Mouse (Mus musculus) forebrain, embryonic 11.5 days (tissue): ENCODE data around the gene Wdr5. TPM values are rescaled to one million over a fixed set of nuclear protein-coding genes. Genes with fewer than 3 reads are reported as not detected.

ENCODE experiments used
- ATAC-seq: fragments of 200-750 bp; cut with Nextera tagmentation; replicated peaks from 2 replicates; pipeline ENCODE4 v1.8.0; 2017; ENCODE audit warnings: moderate TSS enrichment; ENCODE audit not compliant: low FRiP score
- DNase-seq: peaks from one replicate; pipeline ENCODE4 v3.0.0-alpha.2; 2017; ENCODE audit warnings: low spot score
- H3K27ac ChIP-seq: fragments of 300-500 bp; sonication (generic); 2 replicates; pipeline ENCODE4 v1.5.1; 2014; ENCODE audit warnings: low read depth, low read length
- H3K27me3 ChIP-seq: fragments of 300-500 bp; sonication (generic); 2 replicates; pipeline ENCODE4 v1.6.1; 2014; ENCODE audit warnings: mild to moderate bottlenecking, low read length, mixed read lengths; ENCODE audit not compliant: control insufficient read depth, insufficient read depth
- H3K36me3 ChIP-seq: fragments of 300-500 bp; sonication (generic); 2 replicates; pipeline ENCODE4 v1.6.1; 2014; ENCODE audit warnings: mild to moderate bottlenecking, low read length, moderate library complexity, mixed read lengths; ENCODE audit not compliant: control insufficient read depth, insufficient read depth
- H3K4me1 ChIP-seq: fragments of 300-500 bp; sonication (generic); replicated peaks from 2 replicates; pipeline ENCODE4 v1.6.1; 2014; ENCODE audit warnings: low read length, mixed read lengths; ENCODE audit not compliant: control insufficient read depth, insufficient read depth
- H3K4me2 ChIP-seq: fragments of 300-500 bp; sonication (generic); 2 replicates; pipeline ENCODE4 v1.6.1; 2014; ENCODE audit warnings: low read depth, mild to moderate bottlenecking, low read length, moderate library complexity, mixed read lengths; ENCODE audit not compliant: severe bottlenecking
- H3K4me3 ChIP-seq: fragments of 300-500 bp; sonication (generic); 2 replicates; pipeline ENCODE4 v1.5.1; 2014; ENCODE audit warnings: low read depth, low read length
- H3K9ac ChIP-seq: fragments of 300-500 bp; sonication (generic); 2 replicates; pipeline ENCODE4 v1.6.1; 2014; ENCODE audit warnings: low read length
- H3K9me3 ChIP-seq: fragments of 300-500 bp; sonication (generic); 2 replicates; pipeline ENCODE4 v1.6.1; 2016; ENCODE audit warnings: low read length, mixed read lengths; ENCODE audit not compliant: control insufficient read depth
- WGBS: fragments of 180-500 bp; shearing (Covaris S2); extraction: QIAGEN DNeasy Blood & Tissue Kit; methylation state at CpG from one replicate; pipeline ENCODE4 v1.1.7; 2014; 5-methylcytosine and 5-hydroxymethylcytosine counted together
- polyA plus RNA-seq: library from polyadenylated mRNA; unstranded; fragments of >200 nt; fragmentation: Nextera tagmentation; extraction: Ambion mirVana; gene quantifications from 2 replicates; pipeline ENCODE4 v1.2.1, GENCODE M21; 2014

Gene Wdr5
- polyA plus RNA-seq, 1 experiment from 2014 or later: 74.5 TPM

DNA sequence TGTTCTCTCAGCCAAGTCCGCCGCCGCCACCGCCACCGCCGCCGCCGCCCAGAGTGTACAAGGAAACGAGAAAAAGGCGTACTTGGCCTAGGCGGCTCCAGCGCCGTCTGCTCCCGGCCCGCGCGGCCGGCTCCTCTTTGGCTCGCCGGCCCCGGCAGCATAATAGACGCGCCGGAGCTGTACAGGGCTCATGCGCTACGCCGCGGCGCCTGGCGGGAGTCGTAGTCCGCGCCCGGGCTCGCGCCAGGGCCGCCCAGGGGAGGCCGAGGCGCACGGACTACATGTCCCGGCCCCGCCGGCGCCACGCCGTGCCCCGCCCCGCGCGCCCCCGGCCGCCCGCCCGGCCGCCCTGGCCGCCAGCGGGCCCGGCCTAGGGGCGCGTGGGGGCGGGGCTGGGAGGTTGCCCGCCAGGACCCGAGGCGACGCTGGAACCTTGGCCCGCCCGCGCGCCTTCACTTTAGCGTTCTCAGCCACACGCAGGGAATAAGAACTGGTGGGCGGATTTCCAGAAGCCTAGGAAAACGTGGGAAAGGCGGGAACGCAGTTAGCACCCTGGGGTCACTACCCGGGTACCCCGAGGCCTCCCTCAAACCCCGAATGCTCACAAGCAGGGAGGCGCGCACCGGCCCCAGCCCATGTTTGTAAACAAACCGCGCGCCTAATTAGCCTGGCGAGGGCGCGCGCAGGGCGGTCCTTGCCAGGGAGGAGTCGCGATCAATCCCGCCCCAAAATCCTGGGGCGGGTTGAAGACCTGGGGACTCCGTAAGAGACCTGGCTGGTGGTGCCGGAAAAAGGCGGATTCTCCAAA, 39.3 kb upstream of the Wdr5 start:
- whole genome bisulfite sequencing: under 1% methylated on average over 59 of the region's 96 CpGs
- Histone ChIP-seq H3K36me3 (no peaks in the 10 kb centered on the region), H3K4me1 (peaks cover 19% of the 10 kb centered on the region), H3K4me2 (peak overlapping the region; percentile 92), H3K9me3 (no peaks in the 10 kb centered on the region), H3K27ac (peak overlapping the region; percentile 95), H3K9ac (peak overlapping the region; percentile 99), H3K27me3 (no peaks in the 10 kb centered on the region), H3K4me3 (peak overlapping the region; percentile 99)
- peak; percentile 95 for DNase-seq
- ATAC-seq: peak; percentile 99

DNA sequence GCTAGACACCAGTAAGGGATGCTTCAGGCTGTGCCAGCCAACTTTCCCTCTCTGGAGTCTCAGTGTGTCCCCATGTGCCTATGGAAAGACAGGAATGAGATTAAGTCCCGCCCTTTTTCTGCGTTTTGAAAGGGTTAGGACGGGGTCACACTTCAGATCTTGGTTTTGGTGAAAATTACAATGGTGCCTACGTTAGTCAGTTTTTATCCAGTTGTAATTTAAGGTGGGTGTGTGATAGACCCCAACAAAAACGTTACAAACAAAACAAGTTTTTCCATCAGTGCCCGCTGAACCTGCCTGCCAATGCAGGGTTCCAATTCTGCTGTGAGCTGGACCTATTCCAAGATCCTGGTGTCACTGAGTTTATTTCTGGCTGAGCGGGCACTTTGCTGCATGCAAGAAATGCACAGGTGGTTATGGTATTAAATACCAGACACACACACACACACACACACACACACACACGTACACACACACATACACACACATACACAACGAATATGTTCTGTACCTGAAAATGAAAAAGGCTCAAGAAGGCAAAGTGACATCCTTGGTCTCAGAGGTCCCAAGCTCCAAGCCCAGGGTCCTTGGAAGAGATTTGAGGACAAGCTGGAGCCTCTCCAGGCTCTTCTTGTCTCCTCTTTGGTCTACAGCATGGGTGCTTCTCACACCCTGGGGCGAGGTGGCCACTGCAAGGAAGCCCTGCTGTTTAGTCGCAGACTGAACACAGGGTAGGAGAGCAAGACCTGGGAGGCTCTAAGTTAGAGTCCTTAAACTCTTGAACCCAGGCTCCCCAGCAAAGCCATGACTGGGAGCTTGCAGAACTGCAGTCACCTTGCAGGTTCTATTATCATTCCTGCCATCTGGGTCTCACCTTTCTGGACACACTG, 38.4 kb upstream of the Wdr5 start:
- ATAC-seq (no peak), DNase-seq (no peak)
- Histone ChIP-seq H3K27ac (peak overlapping the region; percentile 84), H3K4me3 (peak overlapping the region; percentile 99), H3K36me3 (no peaks in the 10 kb centered on the region), H3K27me3 (no peaks in the 10 kb centered on the region), H3K4me2 (peak overlapping the region; percentile 79), H3K4me1 (peaks cover 15% of the 10 kb centered on the region), H3K9ac (peak overlapping the region; percentile 99), H3K9me3 (no peaks in the 10 kb centered on the region)
- 34% methylated on average over 11 of the region's 11 CpGs for WGBS

DNA sequence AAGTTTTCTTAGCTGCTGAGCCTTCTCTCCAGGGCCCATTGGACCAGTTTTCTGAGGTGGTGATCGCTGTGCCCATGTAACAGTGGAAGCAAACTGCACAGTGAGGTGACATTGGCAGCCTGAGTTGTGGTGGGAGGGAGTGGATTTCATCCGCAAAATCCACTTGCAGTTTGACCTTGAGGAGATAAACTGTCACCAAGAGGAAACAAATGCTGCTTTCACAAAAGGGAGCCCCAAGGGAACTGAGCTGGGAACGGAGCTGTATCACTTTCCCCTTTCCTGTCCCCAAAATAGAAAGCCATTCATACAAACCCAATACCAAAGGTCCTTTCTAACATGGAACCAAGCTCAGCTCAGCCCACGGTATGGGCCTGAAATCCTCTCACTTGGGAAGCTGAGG, 35.1 kb upstream of the Wdr5 start:
- Histone ChIP-seq H3K9me3 (no peaks in the 10 kb centered on the region), H3K4me1 (no peaks in the 10 kb centered on the region), H3K4me2 (no peak overlapping the region), H3K27ac (no peak overlapping the region), H3K36me3 (no peaks in the 10 kb centered on the region), H3K9ac (no peak overlapping the region), H3K4me3 (no peak overlapping the region), H3K27me3 (no peaks in the 10 kb centered on the region)
- ATAC-seq (no peak), DNase-seq (no peak)
- 72% methylated on average over 4 of the region's 4 CpGs for WGBS

DNA sequence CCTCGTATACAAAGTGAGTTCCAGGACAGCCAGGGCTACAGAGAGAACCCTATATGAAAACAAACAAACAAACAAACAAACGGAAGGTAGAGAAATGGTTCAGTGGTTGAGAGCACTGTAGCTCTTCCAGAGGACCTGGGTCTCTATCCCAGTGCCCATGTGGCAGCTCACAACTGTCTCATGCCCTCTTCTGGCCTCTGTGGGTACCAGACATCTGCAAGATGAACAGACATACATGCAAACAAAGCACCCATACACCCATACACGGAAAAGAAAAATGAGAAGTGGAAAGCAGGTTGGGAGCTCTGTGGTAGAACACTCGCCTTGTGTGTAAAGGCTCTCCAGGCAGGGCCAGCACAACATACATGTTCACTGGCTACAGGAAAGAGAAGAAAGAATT, 34.6 kb upstream of the Wdr5 start:
- 74% methylated on average over 4 of the region's 4 CpGs for whole genome bisulfite sequencing
- ATAC-seq (no peak), DNase-seq (no peak)
- no peaks in the 10 kb centered on the region for H3K9me3 ChIP-seq
- no peaks in the 10 kb centered on the region for H3K27me3 ChIP-seq
- H3K4me1 ChIP-seq: no peaks in the 10 kb centered on the region
- H3K9ac ChIP-seq: no peak overlapping the region
- no peak overlapping the region for H3K4me3 ChIP-seq
- no peaks in the 10 kb centered on the region for H3K36me3 ChIP-seq
- no peak overlapping the region for H3K4me2 ChIP-seq
- H3K27ac ChIP-seq: no peak overlapping the region

DNA sequence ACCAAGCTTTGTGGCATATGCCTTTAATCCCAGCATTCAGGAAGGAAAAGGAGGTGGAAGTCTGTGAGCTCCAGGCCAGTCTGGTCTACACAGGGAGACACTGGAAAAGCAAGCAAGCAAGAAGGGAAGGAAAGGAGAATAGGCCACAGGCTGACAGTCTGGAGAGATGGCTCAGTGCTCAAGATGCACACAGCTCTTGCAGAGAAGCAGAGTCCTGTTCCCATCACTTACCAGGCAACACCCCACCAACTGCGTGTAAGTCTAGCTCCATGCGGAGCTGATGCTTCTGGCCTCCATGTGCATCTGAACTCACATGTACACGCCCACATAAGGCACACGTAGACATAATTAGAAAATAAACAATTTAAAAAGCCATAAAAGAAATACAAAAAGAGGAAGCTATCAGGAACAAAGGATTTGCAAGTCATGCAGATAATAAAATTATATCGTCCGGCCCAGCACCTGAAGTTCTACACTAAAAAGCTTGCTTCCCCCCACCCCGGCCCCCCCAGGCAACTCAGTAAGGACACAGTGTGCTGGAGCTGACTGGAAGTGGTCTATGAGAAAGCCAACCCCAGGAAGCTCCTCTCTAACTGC, 32.6 kb upstream of the Wdr5 start:
- no peak overlapping the region for H3K4me2 ChIP-seq
- DNase-seq (no peak), ATAC-seq (no peak)
- H3K4me1 ChIP-seq: no peaks in the 10 kb centered on the region
- no peaks in the 10 kb centered on the region for H3K27me3 ChIP-seq
- no peak overlapping the region for H3K4me3 ChIP-seq
- H3K27ac ChIP-seq: no peak overlapping the region
- 84% methylated on average over 7 of the region's 7 CpGs for WGBS
- no peak overlapping the region for H3K9ac ChIP-seq
- H3K36me3 ChIP-seq: no peaks in the 10 kb centered on the region
- no peaks in the 10 kb centered on the region for H3K9me3 ChIP-seq

DNA sequence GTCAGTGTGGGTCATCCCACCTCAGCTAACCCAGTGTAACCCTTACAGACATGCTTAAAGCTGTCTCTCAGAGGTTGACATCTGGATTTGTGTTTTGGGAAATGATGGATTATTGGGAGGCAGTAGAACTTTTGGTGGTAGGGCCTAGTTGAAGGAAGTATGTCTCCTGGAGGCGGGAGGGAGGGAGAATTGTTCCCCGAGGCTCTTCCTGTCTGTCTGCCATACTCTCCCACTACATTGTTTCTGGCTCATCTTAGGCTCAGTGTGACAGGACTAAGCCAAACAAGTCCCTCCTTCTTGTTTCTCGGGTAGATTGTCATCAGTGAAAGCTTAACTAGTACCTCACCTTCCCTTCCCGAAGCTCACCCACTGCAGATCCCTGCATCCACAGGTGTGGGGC, 28.2 kb upstream of the Wdr5 start:
- no peaks in the 10 kb centered on the region for H3K4me1 ChIP-seq
- no peak overlapping the region for H3K4me2 ChIP-seq
- DNase-seq (no peak), ATAC-seq (no peak)
- WGBS: 84% methylated on average over 4 of the region's 4 CpGs
- no peak overlapping the region for H3K27ac ChIP-seq
- no peak overlapping the region for H3K9ac ChIP-seq
- no peaks in the 10 kb centered on the region for H3K9me3 ChIP-seq
- no peaks in the 10 kb centered on the region for H3K36me3 ChIP-seq
- H3K27me3 ChIP-seq: no peaks in the 10 kb centered on the region
- no peak overlapping the region for H3K4me3 ChIP-seq

DNA sequence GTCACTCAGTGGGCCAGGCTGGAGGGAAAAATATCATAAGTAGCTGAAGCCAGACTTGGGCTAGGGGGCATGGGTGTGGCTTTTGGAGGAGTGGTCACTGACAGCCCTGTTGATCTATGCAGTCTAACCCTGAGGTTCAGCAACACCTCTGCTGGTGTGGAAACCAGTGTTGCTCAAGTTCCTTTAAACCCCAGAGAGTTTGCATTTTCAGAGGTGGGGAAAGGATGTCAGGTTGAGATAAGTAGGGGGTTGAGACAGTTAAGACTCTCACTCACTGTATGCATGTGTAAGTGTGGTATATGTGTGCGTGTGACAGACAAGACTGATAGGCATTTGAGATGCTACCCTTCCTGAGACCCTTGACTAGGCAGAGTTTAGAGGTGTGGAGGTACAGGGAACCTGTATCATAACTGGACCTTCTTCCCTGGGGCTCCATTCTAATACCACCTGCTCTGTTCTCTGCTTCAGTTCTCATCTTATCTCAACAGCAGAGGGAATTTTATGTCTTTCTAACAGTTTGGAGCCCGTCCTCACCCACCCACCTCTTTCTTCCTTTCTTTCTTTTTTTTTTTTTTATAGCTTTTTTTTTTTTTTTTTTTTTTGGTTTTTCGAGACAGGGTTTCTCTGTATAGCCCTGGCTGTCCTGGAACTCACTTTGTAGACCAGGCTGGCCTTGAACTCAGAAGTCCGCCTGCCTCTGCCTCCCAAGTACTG, 27.5 kb upstream of the Wdr5 start:
- WGBS: 67% methylated on average over 3 of the region's 4 CpGs
- Histone ChIP-seq H3K4me2 (no peak overlapping the region), H3K4me3 (no peak overlapping the region), H3K9ac (no peak overlapping the region), H3K9me3 (no peaks in the 10 kb centered on the region), H3K36me3 (no peaks in the 10 kb centered on the region), H3K4me1 (no peaks in the 10 kb centered on the region), H3K27ac (no peak overlapping the region), H3K27me3 (no peaks in the 10 kb centered on the region)
- ATAC-seq (no peak), DNase-seq (no peak)

DNA sequence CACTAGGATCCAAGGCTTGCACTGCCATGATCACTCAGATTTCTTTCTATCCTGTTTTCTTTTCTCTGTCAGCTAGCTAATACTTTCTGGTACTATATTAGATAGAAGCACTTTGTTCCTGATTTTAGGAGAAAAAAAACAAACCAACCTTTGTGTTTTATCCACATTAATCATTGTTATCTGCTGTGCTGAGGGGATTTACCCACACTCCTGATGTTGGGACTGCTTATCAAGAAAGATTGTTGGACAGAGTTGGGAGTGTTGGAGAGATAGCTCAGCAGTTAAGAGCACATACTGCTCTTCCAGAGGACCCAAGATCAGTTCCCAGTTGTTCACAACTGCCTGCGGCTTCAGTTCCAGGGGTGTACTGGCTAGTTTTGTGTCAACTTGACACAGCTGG, 26.6 kb upstream of the Wdr5 start:
- Histone ChIP-seq H3K9me3 (no peaks in the 10 kb centered on the region), H3K4me2 (no peak overlapping the region), H3K4me3 (no peak overlapping the region), H3K27ac (no peak overlapping the region), H3K9ac (no peak overlapping the region), H3K4me1 (no peaks in the 10 kb centered on the region), H3K27me3 (no peaks in the 10 kb centered on the region), H3K36me3 (no peaks in the 10 kb centered on the region)
- WGBS: 94% methylated on average over 1 of the region's 1 CpGs
- DNase-seq (no peak), ATAC-seq (no peak)
